Comparison of ENCODE assay signal across 18 mouse cellular contexts in the genomic region with DNA sequence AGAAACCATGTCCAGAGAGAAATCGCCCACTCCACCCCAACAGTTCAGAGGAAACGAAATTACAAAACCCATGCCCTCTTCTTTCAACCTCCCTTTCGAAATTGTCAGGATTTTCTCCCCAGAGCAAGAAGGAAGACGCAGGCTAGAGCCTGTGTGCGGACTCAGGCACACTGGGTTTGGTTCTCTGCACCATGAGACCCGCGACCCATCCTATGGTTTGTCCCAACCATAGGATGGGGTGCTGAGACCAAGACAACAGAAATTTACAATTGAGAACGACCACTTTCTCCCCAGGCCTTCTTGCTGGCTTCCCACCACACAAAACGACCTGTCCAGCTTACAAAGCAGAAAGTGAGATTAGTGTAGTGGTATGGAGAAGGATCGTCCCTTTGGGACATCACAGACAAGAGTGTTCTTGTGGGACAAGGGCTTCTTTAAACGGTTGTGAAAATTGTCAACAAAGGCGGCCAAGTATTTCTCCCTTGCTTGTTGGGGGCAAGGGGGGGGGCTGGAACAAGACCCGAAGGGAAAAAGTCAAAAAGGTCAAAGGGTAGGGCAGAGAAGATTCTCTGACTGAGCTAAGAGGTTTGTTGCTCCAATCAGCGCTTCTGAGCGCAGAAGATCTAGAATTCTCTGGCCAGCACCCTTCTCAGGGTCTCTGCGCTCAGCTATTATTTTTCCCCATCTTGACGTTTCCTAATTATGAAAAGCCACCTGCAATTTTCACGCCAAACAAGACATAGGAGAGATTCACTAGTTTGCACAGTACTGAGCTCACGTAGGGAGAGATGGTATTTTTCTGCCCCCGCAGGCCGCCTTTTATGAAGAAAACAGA. TPM values are rescaled to one million over a fixed set of nuclear protein-coding genes. Genes with fewer than 3 reads are reported as not detected.
DNase-seq lines count a peak whose midpoint lies in the region; ATAC-seq lines count a peak whose summit lies in the region.
"Had no signal": no experiment of that assay in that cellular context is flagged by ENCODE, and none has a peak within 500 bp of the region (broad histone marks: within the 10 kb centered on the region; RNA-seq: fewer than 3 reads in every experiment).

No protein-coding gene starts in this region.

- H3K4me3 ChIP-seq in heart, embryonic 10.5 days = no peak overlapping the region
- H3K4me3 ChIP-seq in embryonic facial prominence, embryonic 11.5 days (ENCODE audit: low read depth, low read length) = no peak overlapping the region
- H3K4me3 ChIP-seq: erythroblast, embryonic 14.5 days; left cerebral cortex, adult 2 months had no signal

- peaks cover 100% of the 10 kb centered on the region for H3K27me3 ChIP-seq in heart, embryonic 10.5 days (ENCODE audit: insufficient read depth, poor library complexity, severe bottlenecking)
- peaks cover 70% of the 10 kb centered on the region for H3K27me3 ChIP-seq in embryonic facial prominence, embryonic 11.5 days (ENCODE audit: control insufficient read depth, insufficient read depth, low read length)

- DNase-seq in heart, embryonic 10.5 days (ENCODE audit: low spot score) = peak; percentile 68
- no peak for DNase-seq in heart, postnatal 14 days
- DNase-seq in ZHBTc4 (ENCODE audit: low read depth, low spot score) = peak; percentile 12
- DNase-seq in embryonic facial prominence, embryonic 11.5 days (ENCODE audit: low spot score) = peak; percentile 42
- peak; percentile 42 for DNase-seq in mesoderm, embryonic 11.5 days (ENCODE audit: low read depth, low spot score)
- DNase-seq in layer of hippocampus, adult 9-11 months = no peak
- DNase-seq in adrenal gland, adult 2 months = no peak
- no peak for DNase-seq in right cerebral cortex, postnatal 4 days
- DNase-seq: adrenal gland, postnatal 25 days; kidney, adult 9 months had no signal

- H3K4me1 ChIP-seq in heart, embryonic 10.5 days = peaks cover 21% of the 10 kb centered on the region
- H3K4me1 ChIP-seq in embryonic facial prominence, embryonic 11.5 days (ENCODE audit: control insufficient read depth, insufficient read depth, low read length) = no peaks in the 10 kb centered on the region; the same call in 1 of the 2 replicates

- H3K9me3 ChIP-seq in heart, embryonic 10.5 days = no peaks in the 10 kb centered on the region
- no peaks in the 10 kb centered on the region for H3K9me3 ChIP-seq in embryonic facial prominence, embryonic 11.5 days (replicated peaks; ENCODE audit: control insufficient read depth, low read length)
- H3K9me3 ChIP-seq: lung, embryonic 15.5 days had no signal

- no peaks in the 10 kb centered on the region for H3K36me3 ChIP-seq in heart, embryonic 10.5 days
- H3K36me3 ChIP-seq in embryonic facial prominence, embryonic 11.5 days (replicated peaks; ENCODE audit: control insufficient read depth, insufficient read depth, low read depth, low read length) = no peaks in the 10 kb centered on the region
- H3K36me3 ChIP-seq: G1E; lung, embryonic 15.5 days had no signal

- no peak overlapping the region for H3K9ac ChIP-seq in embryonic facial prominence, embryonic 11.5 days (replicated peaks; ENCODE audit: low read length)
- H3K9ac ChIP-seq: lung, embryonic 15.5 days had no signal

- no peak overlapping the region for H3K27ac ChIP-seq in heart, embryonic 10.5 days
- no peak overlapping the region for H3K27ac ChIP-seq in embryonic facial prominence, embryonic 11.5 days (replicated peaks; ENCODE audit: low read depth, low read length)
- H3K27ac ChIP-seq: left cerebral cortex, adult 2 months; lung, embryonic 15.5 days had no signal

- 4% methylated on average over 21 of the region's 21 CpGs for WGBS in heart, embryonic 10.5 days
- WGBS in embryonic facial prominence, embryonic 11.5 days = under 1% methylated on average over 21 of the region's 21 CpGs

- ATAC-seq in embryonic facial prominence, embryonic 11.5 days (replicated peaks; ENCODE audit: insufficient number of reproducible peaks, low FRiP score, low TSS enrichment, low read depth) = no peak

- intact Hi-C loops in heart, postnatal 14 days (cut with DNase I) = no loop called here

- H3K4me2 ChIP-seq in embryonic facial prominence, embryonic 11.5 days (ENCODE audit: low read depth, low read length) = no peak overlapping the region

RNA-seq across cellular contexts. Expression of a gene that starts 1.9 kb away (rescaled TPM):
- 2.2 and 4.0 TPM in 2 replicates for polyA plus RNA-seq in heart, embryonic 10.5 days (2016; fragmentation: Nextera tagmentation; extraction: Ambion mirVana)
- total RNA-seq in heart, postnatal 14 days (2021) = not detected
- polyA plus RNA-seq in embryonic facial prominence, embryonic 11.5 days (2014; fragmentation: Nextera tagmentation; extraction: Ambion mirVana) = 2.6 and 2.9 TPM in 2 replicates
- under 1 TPM in 1 of 2 experiments, not detected in 1; 0.14 TPM for total RNA-seq in adrenal gland, adult 2 months (2021)
- polyA plus RNA-seq in adrenal gland, adult 2 months (2012; rRNA removed) = not detected in 2 replicates
- total RNA-seq: adrenal gland, postnatal 25 days; common myeloid progenitor, adult 5-6 weeks; heart, adult 8-10 months; hematopoietic stem cell, adult 5-6 weeks; left cerebral cortex, adult 2 months; neutrophil, adult 5-6 weeks had no signal
- polyA plus RNA-seq: erythroblast, embryonic 14.5 days; G1E; lung, embryonic 15.5 days had no signal

Comparison
In these comparisons a context has a peak if more than half of its experiments do, and no peak if none do; other contexts are left out.
1. DNase-seq: peak in heart, embryonic 10.5 days (single experiment), ZHBTc4 (single experiment), embryonic facial prominence, embryonic 11.5 days (single experiment) and mesoderm, embryonic 11.5 days (single experiment); none in heart, postnatal 14 days (0 of 2), layer of hippocampus, adult 9-11 months (single experiment), adrenal gland, adult 2 months (single experiment) and right cerebral cortex, postnatal 4 days (single experiment).